Mouse (Mus musculus): ENCODE measurements around the gene Krt71.

DNA sequence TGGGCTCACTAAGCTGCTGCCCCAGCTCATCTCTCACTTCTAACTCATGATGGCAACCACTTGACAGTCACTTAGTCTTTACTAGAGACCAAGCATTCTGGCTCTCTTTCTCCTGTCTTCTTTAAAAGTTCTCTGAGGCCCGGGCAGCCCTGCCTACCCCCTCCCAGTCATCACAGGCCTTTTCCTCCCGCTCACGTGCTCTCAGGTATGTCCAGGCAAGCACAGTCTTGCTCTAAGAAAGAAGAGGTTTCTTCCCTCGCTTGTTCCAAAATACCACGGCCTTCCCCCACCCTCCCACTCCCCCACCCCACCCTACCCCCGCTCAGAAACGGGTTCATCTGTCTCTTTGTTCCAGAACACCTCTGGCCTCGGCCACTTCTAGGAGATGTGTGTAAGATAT lies 27.3 kb upstream of the Krt71 start:
- TF ChIP-seq CTCF (IDR thresholded peaks at IDR 0.05; ENCODE audit: low read depth, low read length) (no peak), POLR2A (IDR thresholded peaks at IDR 0.05; ENCODE audit: extremely low read depth, insufficient read depth, low read length) (no peak)
